Mouse (Mus musculus): ENCODE measurements around the gene Armc6. TPM values are rescaled to one million over a fixed set of nuclear protein-coding genes. Genes with fewer than 3 reads are reported as not detected.

The Armc6 gene
- polyA plus RNA-seq (2014; fragmentation: Illumina TruSeq; extraction: RNeasy Lipid Tissue Mini Kit (QIAGEN cat#74804); ENCODE audit: low read depth, low replicate concordance), result 0.79 TPM

DNA sequence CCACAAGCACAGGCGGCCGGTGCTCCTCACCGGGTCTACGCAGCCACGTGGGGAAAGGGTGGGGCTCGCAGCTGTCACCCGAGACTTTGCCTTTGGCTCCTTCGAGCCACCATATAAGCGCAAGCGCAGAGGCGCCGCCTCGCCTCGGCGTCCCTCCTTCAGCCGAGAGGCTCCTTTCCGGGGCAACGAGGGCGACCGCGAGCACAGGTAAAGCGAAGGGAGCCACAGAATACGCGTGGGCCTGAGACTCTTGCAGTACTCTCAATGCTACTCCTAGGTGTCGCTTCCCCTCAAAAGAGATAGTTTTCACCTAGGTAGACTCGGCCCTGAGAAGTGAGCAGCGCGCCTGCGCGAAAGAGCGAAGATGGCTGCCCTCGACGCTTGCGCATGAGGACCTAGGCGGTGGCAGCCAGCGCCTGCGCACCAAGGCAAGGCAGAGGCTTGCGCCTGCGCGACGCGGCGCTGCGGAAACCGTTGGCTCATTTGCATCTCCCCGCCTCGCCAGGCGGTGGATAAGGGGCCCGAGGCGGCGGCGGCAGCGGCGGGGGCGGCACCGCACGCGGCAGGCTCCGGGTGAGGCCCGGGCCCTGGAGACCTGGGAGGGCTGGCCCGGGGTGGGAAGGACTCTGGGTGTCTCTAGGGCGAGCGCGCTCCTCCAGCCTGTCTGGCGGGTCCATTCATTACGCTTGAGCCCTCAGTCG, at the start of gene Armc6, which contains the start of gene Sugp2:
Armc6 (minus strand) TSS at position 387 of the 701 bp plus-strand sequence.
Sugp2 (plus strand) TSS at position 147 of the 701 bp plus-strand sequence.

GRCm38 (mm10) chr8:70282603-70283135, 48.4 kb upstream of the Armc6 start, which contains the start of gene Homer3:
Gene Homer3, plus strand, starts transcription at chr8:70282827.

GRCm38 (mm10) chr8:70212112-70213055, 21.9 kb downstream of the Armc6 start, which contains the start of gene Slc25a42:
Gene Slc25a42, minus strand, starts transcription at chr8:70212305.

GRCm38 (mm10) chr8:70172043-70172681, 62.1 kb downstream of the Armc6 start, which contains the start of gene Tmem161a:
Gene Tmem161a, plus strand, starts transcription at chr8:70172356.

Other genes starting within 250 kb of the Armc6 start
- 6.0 TPM for gene Gatad2a, start 238.1 kb downstream of the Armc6 start, polyA plus RNA-seq (2014; fragmentation: Illumina TruSeq; extraction: RNeasy Lipid Tissue Mini Kit (QIAGEN cat#74804); ENCODE audit: low read depth, low replicate concordance)
- 17.8 TPM for gene Mau2, start 191.7 kb downstream of the Armc6 start, polyA plus RNA-seq (2014; fragmentation: Illumina TruSeq; extraction: RNeasy Lipid Tissue Mini Kit (QIAGEN cat#74804); ENCODE audit: low read depth, low replicate concordance)
- 9.4 TPM for gene Sugp1, start 191.7 kb downstream of the Armc6 start, polyA plus RNA-seq (2014; fragmentation: Illumina TruSeq; extraction: RNeasy Lipid Tissue Mini Kit (QIAGEN cat#74804); ENCODE audit: low read depth, low replicate concordance)
- gene Tm6sf2, start 161.5 kb downstream of the Armc6 start, polyA plus RNA-seq (2014; fragmentation: Illumina TruSeq; extraction: RNeasy Lipid Tissue Mini Kit (QIAGEN cat#74804); ENCODE audit: low read depth, low replicate concordance), result 2.1 TPM
- gene Hapln4, start 151.0 kb downstream of the Armc6 start, polyA plus RNA-seq (2014; fragmentation: Illumina TruSeq; extraction: RNeasy Lipid Tissue Mini Kit (QIAGEN cat#74804); ENCODE audit: low read depth, low replicate concordance), result not detected
- not detected for gene Ncan, start 113.6 kb downstream of the Armc6 start, polyA plus RNA-seq (2014; fragmentation: Illumina TruSeq; extraction: RNeasy Lipid Tissue Mini Kit (QIAGEN cat#74804); ENCODE audit: low read depth, low replicate concordance)
- 1.4 TPM for gene Nr2c2ap, start 103.1 kb downstream of the Armc6 start, polyA plus RNA-seq (2014; fragmentation: Illumina TruSeq; extraction: RNeasy Lipid Tissue Mini Kit (QIAGEN cat#74804); ENCODE audit: low read depth, low replicate concordance)
- 1.4 TPM for gene Rfxank, start 95.3 kb downstream of the Armc6 start, polyA plus RNA-seq (2014; fragmentation: Illumina TruSeq; extraction: RNeasy Lipid Tissue Mini Kit (QIAGEN cat#74804); ENCODE audit: low read depth, low replicate concordance)
- 6.0 TPM for gene Borcs8, start 95.0 kb downstream of the Armc6 start, polyA plus RNA-seq (2014; fragmentation: Illumina TruSeq; extraction: RNeasy Lipid Tissue Mini Kit (QIAGEN cat#74804); ENCODE audit: low read depth, low replicate concordance)
- gene Mef2b, start 94.8 kb downstream of the Armc6 start, polyA plus RNA-seq (2014; fragmentation: Illumina TruSeq; extraction: RNeasy Lipid Tissue Mini Kit (QIAGEN cat#74804); ENCODE audit: low read depth, low replicate concordance), result not detected
- 4.3 TPM for gene Tmem161a, start 62.1 kb downstream of the Armc6 start, polyA plus RNA-seq (2014; fragmentation: Illumina TruSeq; extraction: RNeasy Lipid Tissue Mini Kit (QIAGEN cat#74804); ENCODE audit: low read depth, low replicate concordance)
- 2.3 TPM for gene Slc25a42, start 22.2 kb downstream of the Armc6 start, polyA plus RNA-seq (2014; fragmentation: Illumina TruSeq; extraction: RNeasy Lipid Tissue Mini Kit (QIAGEN cat#74804); ENCODE audit: low read depth, low replicate concordance)
- gene Sugp2, start 240 bp downstream of the Armc6 start, polyA plus RNA-seq (2014; fragmentation: Illumina TruSeq; extraction: RNeasy Lipid Tissue Mini Kit (QIAGEN cat#74804); ENCODE audit: low read depth, low replicate concordance), result 7.2 TPM
- not detected for gene Homer3, start 48.4 kb upstream of the Armc6 start, polyA plus RNA-seq (2014; fragmentation: Illumina TruSeq; extraction: RNeasy Lipid Tissue Mini Kit (QIAGEN cat#74804); ENCODE audit: low read depth, low replicate concordance)
- gene Ddx49, start 68.0 kb upstream of the Armc6 start, polyA plus RNA-seq (2014; fragmentation: Illumina TruSeq; extraction: RNeasy Lipid Tissue Mini Kit (QIAGEN cat#74804); ENCODE audit: low read depth, low replicate concordance), result 5.1 TPM
- gene Cope, start 68.1 kb upstream of the Armc6 start, polyA plus RNA-seq (2014; fragmentation: Illumina TruSeq; extraction: RNeasy Lipid Tissue Mini Kit (QIAGEN cat#74804); ENCODE audit: low read depth, low replicate concordance), result 1.3 TPM
- not detected for gene Cers1, start 81.3 kb upstream of the Armc6 start, polyA plus RNA-seq (2014; fragmentation: Illumina TruSeq; extraction: RNeasy Lipid Tissue Mini Kit (QIAGEN cat#74804); ENCODE audit: low read depth, low replicate concordance)
- gene Gdf1, start 95.4 kb upstream of the Armc6 start, polyA plus RNA-seq (2014; fragmentation: Illumina TruSeq; extraction: RNeasy Lipid Tissue Mini Kit (QIAGEN cat#74804); ENCODE audit: low read depth, low replicate concordance), result not detected
- gene Upf1, start 118.8 kb upstream of the Armc6 start, polyA plus RNA-seq (2014; fragmentation: Illumina TruSeq; extraction: RNeasy Lipid Tissue Mini Kit (QIAGEN cat#74804); ENCODE audit: low read depth, low replicate concordance), result 3.8 TPM
- not detected for gene Comp, start 139.1 kb upstream of the Armc6 start, polyA plus RNA-seq (2014; fragmentation: Illumina TruSeq; extraction: RNeasy Lipid Tissue Mini Kit (QIAGEN cat#74804); ENCODE audit: low read depth, low replicate concordance)
- 2.8 TPM for gene Crtc1, start 205.1 kb upstream of the Armc6 start, polyA plus RNA-seq (2014; fragmentation: Illumina TruSeq; extraction: RNeasy Lipid Tissue Mini Kit (QIAGEN cat#74804); ENCODE audit: low read depth, low replicate concordance)
- gene Klhl26, start 242.5 kb upstream of the Armc6 start, polyA plus RNA-seq (2014; fragmentation: Illumina TruSeq; extraction: RNeasy Lipid Tissue Mini Kit (QIAGEN cat#74804); ENCODE audit: low read depth, low replicate concordance), result 2.3 TPM